Mouse (Mus musculus) layer of hippocampus, postnatal 10 days (tissue): ENCODE data around the gene Hs6st1. TPM values are rescaled to one million over a fixed set of nuclear protein-coding genes. Genes with fewer than 3 reads are reported as not detected.
A peak's percentile ranks its signal among the peaks of the same experiment; 100 is the strongest.

Experiments
- DNase-seq, 2 experiments: peaks; one replicate each; pipeline ENCODE4 v3.0.0; 2021; ENCODE audit warnings: low spot score in 2 of 2
- total RNA-seq, 2 experiments: library from RNA; stranded (reverse); gene quantifications; 2 replicates each; pipeline ENCODE4 v1.2.3; 2021

The Hs6st1 gene
- total RNA-seq, 2 experiments from 2014 or later = 52.2 to 52.9 TPM

- peak in 1 of 2 experiments; percentile 11 for DNase-seq
Observed at GRCm38 (mm10) chr1:36064223-36064622, 4.0 kb upstream of the Hs6st1 start.

- DNase-seq = peak; percentile 96 to 97
Observed at GRCm38 (mm10) chr1:36064861-36065760, 3.1 kb upstream of the Hs6st1 start.

- no peak for DNase-seq
Observed at GRCm38 (mm10) chr1:36065761-36066150, 2.4 kb upstream of the Hs6st1 start.

- DNase-seq = no peak
Observed at GRCm38 (mm10) chr1:36066216-36066980, 1.8 kb upstream of the Hs6st1 start.

GRCm38 (mm10) chr1:36067201-36067600 lies 999 bp upstream of the Hs6st1 start:
- DNase-seq = no peak

GRCm38 (mm10) chr1:36067611-36068010 lies 589 bp upstream of the Hs6st1 start:
- peak in 1 of 2 experiments; percentile 26 for DNase-seq

GRCm38 (mm10) chr1:36068531-36069120 lies 426 bp downstream of the Hs6st1 start:
- no peak for DNase-seq

- peak; percentile 12 to 23 for DNase-seq
Observed at GRCm38 (mm10) chr1:36069291-36069771, 1.1 kb downstream of the Hs6st1 start.

- peak in 1 of 2 experiments; percentile 9 for DNase-seq
Observed at GRCm38 (mm10) chr1:36070190-36070589, 2.0 kb downstream of the Hs6st1 start.

- DNase-seq = no peak
Observed at GRCm38 (mm10) chr1:36070740-36071139, 2.5 kb downstream of the Hs6st1 start.

GRCm38 (mm10) chr1:36071176-36071575 lies 3.0 kb downstream of the Hs6st1 start:
- no peak for DNase-seq

- DNase-seq = no peak
Observed at GRCm38 (mm10) chr1:36071611-36072010, 3.4 kb downstream of the Hs6st1 start.

GRCm38 (mm10) chr1:36072588-36073556 lies 4.7 kb downstream of the Hs6st1 start:
- no peak for DNase-seq

- no peak for DNase-seq
Observed at GRCm38 (mm10) chr1:36073566-36073965, 5.4 kb downstream of the Hs6st1 start.

- DNase-seq = no peak
Observed at GRCm38 (mm10) chr1:36074197-36074596, 6.0 kb downstream of the Hs6st1 start.

- DNase-seq = no peak
Observed at GRCm38 (mm10) chr1:36074968-36075367, 6.8 kb downstream of the Hs6st1 start.

GRCm38 (mm10) chr1:36075652-36076051 lies 7.5 kb downstream of the Hs6st1 start:
- DNase-seq = no peak

GRCm38 (mm10) chr1:36077084-36077483 lies 8.9 kb downstream of the Hs6st1 start:
- DNase-seq = no peak

GRCm38 (mm10) chr1:36078250-36078649 lies 10.1 kb downstream of the Hs6st1 start:
- no peak for DNase-seq

GRCm38 (mm10) chr1:36079679-36080078 lies 11.5 kb downstream of the Hs6st1 start:
- no peak for DNase-seq
